Mouse (Mus musculus) right cerebral cortex, postnatal 25 days (tissue): ENCODE results near the gene Bdkrb2.

Experiments
- DNase-seq: peaks from one replicate; pipeline ENCODE4 v3.0.0; 2022

The Bdkrb2 gene

GRCm38 (mm10) chr12:105593471-105593870, 30.4 kb downstream of the Bdkrb2 start:
- no peak for DNase-seq

GRCm38 (mm10) chr12:105597135-105597534, 34.1 kb downstream of the Bdkrb2 start:
- DNase-seq = no peak

GRCm38 (mm10) chr12:105598503-105598902, 35.5 kb downstream of the Bdkrb2 start:
- DNase-seq = no peak

GRCm38 (mm10) chr12:105599098-105599497, 36.1 kb downstream of the Bdkrb2 start:
- DNase-seq = no peak

- no peak for DNase-seq
These were observed 38.6 kb downstream of the Bdkrb2 start for GRCm38 (mm10) chr12:105601586-105601985.

GRCm38 (mm10) chr12:105602581-105603210, 39.7 kb downstream of the Bdkrb2 start, which contains the start of gene Bdkrb1:
Gene Bdkrb1 (plus strand): TSS chr12:105603085.
- DNase-seq = no peak

- DNase-seq = no peak
These were observed 40.9 kb downstream of the Bdkrb2 start for GRCm38 (mm10) chr12:105603904-105604303.

GRCm38 (mm10) chr12:105605212-105605611, 42.2 kb downstream of the Bdkrb2 start:
- no peak for DNase-seq

GRCm38 (mm10) chr12:105606881-105607280, 43.9 kb downstream of the Bdkrb2 start:
- DNase-seq = no peak

GRCm38 (mm10) chr12:105611045-105611444, 48.0 kb downstream of the Bdkrb2 start:
- DNase-seq = no peak

GRCm38 (mm10) chr12:105611748-105612147, 48.7 kb downstream of the Bdkrb2 start:
- peak; percentile 51 for DNase-seq

GRCm38 (mm10) chr12:105613559-105613958, 50.5 kb downstream of the Bdkrb2 start:
- no peak for DNase-seq

- no peak for DNase-seq
These were observed 59.0 kb downstream of the Bdkrb2 start for GRCm38 (mm10) chr12:105622048-105622447.

GRCm38 (mm10) chr12:105622981-105623539, 60.0 kb downstream of the Bdkrb2 start:
- DNase-seq = no peak

GRCm38 (mm10) chr12:105625798-105626197, 62.8 kb downstream of the Bdkrb2 start:
- no peak for DNase-seq

- no peak for DNase-seq
These were observed 71.5 kb downstream of the Bdkrb2 start for GRCm38 (mm10) chr12:105634374-105635067.

- no peak for DNase-seq
These were observed 73.5 kb downstream of the Bdkrb2 start for GRCm38 (mm10) chr12:105636551-105636950.

GRCm38 (mm10) chr12:105637554-105637953, 74.5 kb downstream of the Bdkrb2 start:
- no peak for DNase-seq

- DNase-seq = no peak
These were observed 79.8 kb downstream of the Bdkrb2 start for GRCm38 (mm10) chr12:105642770-105643321.
